In genomic region chr7:112743621-112744395, GRCm38 (mm10) we compare ENCODE assay signal across 8 mouse cellular contexts.
A peak's percentile ranks its signal among the peaks of the same experiment; 100 is the strongest.
DNase-seq lines count a peak whose midpoint lies in the region; ATAC-seq and TF ChIP-seq lines count a peak whose summit lies in the region.

No protein-coding gene starts in this region.

- no peak for TF ChIP-seq POLR2A in lung, adult 2 months (IDR thresholded peaks at IDR 0.05; ENCODE audit: borderline replicate concordance, extremely low read depth, low read depth, low read length)

- no peaks in the 10 kb centered on the region for H3K9me3 ChIP-seq in intestine, embryonic 15.5 days
- H3K9me3 ChIP-seq in liver, embryonic 16.5 days (replicated peaks; ENCODE audit: control insufficient read depth, low read length) = no peaks in the 10 kb centered on the region

- H3K9ac ChIP-seq in intestine, embryonic 15.5 days = 0 out of 2 replicates have a peak overlapping the region, but pooled peaks have one; percentile 6
- H3K9ac ChIP-seq in liver, embryonic 16.5 days (ENCODE audit: low read depth, low read length) = no peak overlapping the region; the same call in 1 of the 2 replicates

- H3K27me3 ChIP-seq in intestine, embryonic 15.5 days (replicated peaks) = no peaks in the 10 kb centered on the region
- no peaks in the 10 kb centered on the region for H3K27me3 ChIP-seq in liver, embryonic 16.5 days (ENCODE audit: control insufficient read depth, insufficient read depth, low read depth, low read length)

- 29% methylated on average over 11 of the region's 11 CpGs for WGBS in lung, adult 2 months
- WGBS in intestine, embryonic 15.5 days = 8% methylated on average over 11 of the region's 11 CpGs
- 10% methylated on average over 11 of the region's 11 CpGs for WGBS in liver, embryonic 16.5 days (ENCODE audit: insufficient replicate concordance)

- DNase-seq in lung, adult 2 months = peak; percentile 37
- DNase-seq in lung, postnatal 25 days (ENCODE audit: low spot score) = no peak
- peak; percentile 76 to 85 for DNase-seq in gastrocnemius, adult 8-10 months (ENCODE audit: low spot score in 2 of 2)
- peak; percentile 86 for DNase-seq in skeletal muscle tissue, adult 2 months (ENCODE audit: low read depth, low spot score)
- DNase-seq in cerebellum, adult 18-20 months = no peak
- no peak for DNase-seq in cerebellum, adult 9-11 months

- no peaks in the 10 kb centered on the region for H3K36me3 ChIP-seq in intestine, embryonic 15.5 days
- no peaks in the 10 kb centered on the region for H3K36me3 ChIP-seq in liver, embryonic 16.5 days (ENCODE audit: control insufficient read depth, insufficient read depth)

- H3K4me2 ChIP-seq in intestine, embryonic 15.5 days (replicated peaks) = peak overlapping the region; percentile 48
- peak overlapping the region; percentile 24 for H3K4me2 ChIP-seq in liver, embryonic 16.5 days (ENCODE audit: low read depth, low read length)

- peak overlapping the region; percentile 46; the same call in 1 of the 2 replicates for H3K27ac ChIP-seq in intestine, embryonic 15.5 days
- no peak overlapping the region for H3K27ac ChIP-seq in liver, embryonic 16.5 days (ENCODE audit: low read length)

- no peak for TF ChIP-seq CTCF in lung, adult 2 months (IDR thresholded peaks at IDR 0.05; ENCODE audit: insufficient read depth, low read length)

- 0 out of 2 replicates have a peak, but pooled peaks cover 3% of the 10 kb centered on the region for H3K4me1 ChIP-seq in lung, adult 2 months (ENCODE audit: control insufficient read depth, insufficient read depth, low read length)
- H3K4me1 ChIP-seq in intestine, embryonic 15.5 days (replicated peaks) = peaks cover 34% of the 10 kb centered on the region
- H3K4me1 ChIP-seq in liver, embryonic 16.5 days (ENCODE audit: control insufficient read depth, low read depth, low read length) = no peaks in the 10 kb centered on the region; the same call in 1 of the 2 replicates

- peak; percentile 81 for ATAC-seq in intestine, embryonic 15.5 days
- ATAC-seq in liver, embryonic 16.5 days (ENCODE audit: low read depth) = no peak

- H3K4me3 ChIP-seq in lung, adult 2 months (replicated peaks; ENCODE audit: extremely low read depth, low read depth, low read length) = no peak overlapping the region
- H3K4me3 ChIP-seq in intestine, embryonic 15.5 days (replicated peaks) = no peak overlapping the region
- peak overlapping the region; percentile 13; the same call in 1 of the 2 replicates for H3K4me3 ChIP-seq in liver, embryonic 16.5 days (ENCODE audit: low read depth, low read length)

Comparison
In these comparisons a context has a peak if more than half of its experiments do, and no peak if none do; other contexts are left out.
1. DNase-seq: peak in lung, adult 2 months (single experiment), gastrocnemius, adult 8-10 months (2 of 2) and skeletal muscle tissue, adult 2 months (single experiment); none in lung, postnatal 25 days (single experiment), cerebellum, adult 18-20 months (0 of 2) and cerebellum, adult 9-11 months (single experiment).